Mouse (Mus musculus): ENCODE data around the gene Rab1b.

- TF ChIP-seq CTCF (IDR thresholded peaks at IDR 0.05; ENCODE audit: low read depth, low read length) (no peak), GATA1 (IDR thresholded peaks at IDR 0.05; ENCODE audit: borderline replicate concordance, low read length) (no peak), POLR2AphosphoS5 (IDR thresholded peaks at IDR 0.05; ENCODE audit: insufficient replicate concordance, low read depth, low read length) (no peak), TAL1 (conservative IDR thresholded peaks at IDR 0.05; ENCODE audit: low read depth, low read length) (no peak)
Observed at GRCm38 (mm10) chr19:5092083-5092482, 14.8 kb downstream of the Rab1b start.

Data from G1E (cell line).